Mouse (Mus musculus) G1E (cell line): Measurements from ENCODE around the gene Scamp3.

Experiments
- CTCF ChIP-seq: IDR thresholded peaks from 2 replicates; pipeline ENCODE4 v1.5.1; 2012; ENCODE audit warnings: low read depth, low read length, inconsistent platforms, mixed read lengths
- TAL1 ChIP-seq: conservative IDR thresholded peaks from 2 replicates; pipeline ENCODE4 v1.6.1; 2012; ENCODE audit warnings: low read depth, low read length, inconsistent platforms, mixed read lengths

- TF ChIP-seq CTCF (no peak), TAL1 (no peak)
Observed at GRCm38 (mm10) chr3:89166945-89167344, 10.3 kb upstream of the Scamp3 start.
